Mouse (Mus musculus): ENCODE results near the gene Atp4b.
"Not testable (repeated sequence)": the region's sequence is repeated elsewhere in the genome, so short reads cannot be mapped to it uniquely, and the experiment has no call there.

The Atp4b gene

GRCm38 (mm10) chr8:13382536-13382935, 14.1 kb downstream of the Atp4b start:
- DNase-seq (ENCODE audit: extremely low spot score): no peak

- no peak for DNase-seq (ENCODE audit: extremely low spot score)
Observed at GRCm38 (mm10) chr8:13381630-13382029, 15.0 kb downstream of the Atp4b start.

GRCm38 (mm10) chr8:13373151-13373662, 23.4 kb downstream of the Atp4b start:
- no peak for DNase-seq (ENCODE audit: extremely low spot score)

- peak; percentile 34 for DNase-seq (ENCODE audit: extremely low spot score)
Observed at GRCm38 (mm10) chr8:13361865-13362264, 34.8 kb downstream of the Atp4b start.

- DNase-seq (ENCODE audit: extremely low spot score): no peak
Observed at GRCm38 (mm10) chr8:13360213-13360612, 36.4 kb downstream of the Atp4b start.

GRCm38 (mm10) chr8:13356681-13357080, 39.9 kb downstream of the Atp4b start:
- no peak for DNase-seq (ENCODE audit: extremely low spot score)

- no peak for DNase-seq (ENCODE audit: extremely low spot score)
Observed at GRCm38 (mm10) chr8:13356221-13356620, 40.4 kb downstream of the Atp4b start.

- DNase-seq (ENCODE audit: extremely low spot score): no peak
Observed at GRCm38 (mm10) chr8:13353883-13354282, 42.7 kb downstream of the Atp4b start.

GRCm38 (mm10) chr8:13353155-13353833, 43.3 kb downstream of the Atp4b start:
- DNase-seq (ENCODE audit: extremely low spot score): no peak

GRCm38 (mm10) chr8:13352601-13353000, 44.0 kb downstream of the Atp4b start:
- DNase-seq (ENCODE audit: extremely low spot score): no peak

GRCm38 (mm10) chr8:13351593-13351992, 45.0 kb downstream of the Atp4b start:
- no peak for DNase-seq (ENCODE audit: extremely low spot score)

- no peak for DNase-seq (ENCODE audit: extremely low spot score)
Observed at GRCm38 (mm10) chr8:13350052-13350451, 46.6 kb downstream of the Atp4b start.

GRCm38 (mm10) chr8:13343134-13343533, 53.5 kb downstream of the Atp4b start:
- DNase-seq (ENCODE audit: extremely low spot score): no peak

GRCm38 (mm10) chr8:13342340-13342739, 54.3 kb downstream of the Atp4b start:
- DNase-seq (ENCODE audit: extremely low spot score): no peak

- no peak for DNase-seq (ENCODE audit: extremely low spot score)
Observed at GRCm38 (mm10) chr8:13340650-13341049, 56.0 kb downstream of the Atp4b start.

GRCm38 (mm10) chr8:13339646-13339990, 57.0 kb downstream of the Atp4b start:
- DNase-seq (ENCODE audit: extremely low spot score): no peak

GRCm38 (mm10) chr8:13338901-13339645, 57.6 kb downstream of the Atp4b start:
- peak; percentile 42 for DNase-seq (ENCODE audit: extremely low spot score)

GRCm38 (mm10) chr8:13338255-13338860, 58.3 kb downstream of the Atp4b start, which contains the start of gene Tfdp1:
Gene Tfdp1 (plus strand): TSS chr8:13338751.
- peak; percentile 90 for DNase-seq (ENCODE audit: extremely low spot score)

GRCm38 (mm10) chr8:13337678-13338077, 58.9 kb downstream of the Atp4b start:
- DNase-seq (ENCODE audit: extremely low spot score): no peak

- not testable (repeated sequence) for DNase-seq (ENCODE audit: extremely low spot score)
Observed at GRCm38 (mm10) chr8:13337245-13337644, 59.4 kb downstream of the Atp4b start.

All from embryo, embryonic 9.5 days (tissue).